Mouse (Mus musculus) layer of hippocampus, adult 11-12 months (tissue): ENCODE measurements around the gene Gm11032.
"Not testable (repeated sequence)": the region's sequence is repeated elsewhere in the genome, so short reads cannot be mapped to it uniquely, and the experiment has no call there.

Experiments used
- DNase-seq: peaks from one replicate; pipeline ENCODE4 v3.0.0; 2022; ENCODE audit warnings: low spot score

The Gm11032 gene

DNA sequence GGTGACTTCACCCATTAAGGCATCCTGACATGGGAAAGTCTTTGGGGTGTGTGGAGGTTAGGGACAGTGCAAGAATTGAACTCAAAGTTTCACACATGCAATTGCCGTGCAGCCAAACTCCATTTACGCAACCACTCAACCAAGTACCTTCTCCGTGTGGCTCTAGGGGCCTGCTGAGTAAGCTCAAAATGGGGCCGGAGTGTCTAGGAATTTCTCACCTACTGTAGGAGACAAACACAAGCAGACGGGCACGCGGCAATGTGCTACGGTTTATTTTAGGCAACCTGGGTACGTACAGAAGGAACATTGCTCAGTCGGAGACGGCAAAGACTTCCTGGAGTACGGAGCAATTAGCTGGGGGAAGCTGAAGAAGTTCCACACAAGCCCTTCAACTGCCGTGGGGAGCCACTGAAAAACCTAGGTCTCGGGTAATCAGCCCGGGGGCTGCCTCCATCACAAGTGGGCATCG lies at the start of gene Gm11032:
Gm11032 (plus strand) TSS at position 51 of the 469 bp plus-strand sequence.
- no peak for DNase-seq

- peak; percentile 16 for DNase-seq
Measured at GRCm38 (mm10) chr11:4571491-4571901, 48.4 kb upstream of the Gm11032 start.

GRCm38 (mm10) chr11:4576090-4576732 lies 43.7 kb upstream of the Gm11032 start:
- not testable (repeated sequence) for DNase-seq

DNA sequence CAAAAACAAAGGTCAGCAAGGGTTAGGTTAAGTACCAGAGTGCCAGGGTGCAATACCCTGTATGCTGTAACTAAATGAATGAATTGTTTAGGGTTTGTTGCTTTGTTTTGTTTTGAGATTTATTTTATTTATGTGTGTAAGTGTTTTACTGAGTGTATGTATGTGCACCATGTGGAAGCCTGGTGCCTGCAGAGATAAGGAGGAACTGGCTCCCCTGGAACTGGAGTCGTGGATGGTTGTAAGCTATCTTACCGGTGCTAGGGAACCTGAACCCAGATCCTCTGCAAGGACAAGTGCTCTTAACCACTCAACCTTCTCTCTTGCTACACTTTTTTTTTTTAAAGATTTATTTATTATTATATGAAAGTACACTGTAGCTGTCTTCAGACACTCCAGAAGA lies 42.8 kb upstream of the Gm11032 start:
- no peak for DNase-seq

DNA sequence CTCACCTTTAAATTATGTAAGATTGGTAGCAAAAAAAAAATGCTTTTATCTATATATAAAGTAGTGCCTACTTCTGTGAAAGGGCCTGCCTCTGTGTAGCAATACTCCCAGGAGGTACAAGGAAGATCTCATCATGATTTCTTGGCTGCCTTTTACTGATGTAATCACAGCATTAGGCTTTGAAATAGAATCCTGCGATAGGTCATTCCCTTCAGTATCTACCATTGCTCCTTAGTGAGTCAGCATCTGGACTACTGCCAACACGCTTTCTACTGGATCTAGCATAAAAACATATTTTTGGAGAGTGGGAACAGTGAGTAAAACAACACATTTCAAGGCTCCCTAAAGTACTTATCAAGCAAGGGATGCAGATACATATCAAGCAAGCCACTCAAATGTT lies 41.2 kb upstream of the Gm11032 start:
- DNase-seq: peak; percentile 39

DNA sequence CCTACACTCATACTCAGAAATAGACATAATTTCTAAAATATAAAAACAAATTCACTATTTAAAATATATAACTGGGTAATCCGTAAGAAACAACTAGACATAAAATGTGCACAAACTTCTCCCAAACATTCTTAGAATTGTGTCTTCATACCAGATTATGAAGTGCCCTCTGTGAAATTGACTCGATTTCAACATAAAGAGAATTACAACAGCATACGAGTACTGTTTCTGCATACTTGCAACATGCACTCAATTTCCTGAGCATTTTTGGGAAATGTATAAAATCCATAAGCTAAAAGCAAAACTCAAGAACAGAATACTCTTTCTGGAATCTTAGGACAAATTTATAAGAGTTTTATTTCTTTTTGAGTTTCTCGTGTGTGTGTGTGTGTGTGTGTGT lies 28.1 kb upstream of the Gm11032 start:
- DNase-seq: no peak

DNA sequence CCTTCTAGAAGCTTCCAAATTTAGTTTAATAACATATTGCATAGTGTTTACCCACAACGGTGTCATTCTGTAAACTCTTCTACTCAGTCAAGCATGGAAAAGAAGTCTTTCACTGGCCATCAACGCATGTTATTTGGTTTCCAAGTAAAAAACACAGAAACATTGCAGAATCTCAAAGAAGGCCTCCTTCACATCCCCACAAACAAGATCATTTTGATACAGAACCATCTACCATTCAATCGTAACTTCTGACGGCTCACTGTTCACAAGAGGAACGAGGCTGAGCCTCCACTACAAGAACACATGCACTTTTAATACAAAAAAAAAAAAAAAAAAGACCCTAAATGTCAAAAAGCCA lies 26.4 kb upstream of the Gm11032 start:
- DNase-seq: no peak

DNA sequence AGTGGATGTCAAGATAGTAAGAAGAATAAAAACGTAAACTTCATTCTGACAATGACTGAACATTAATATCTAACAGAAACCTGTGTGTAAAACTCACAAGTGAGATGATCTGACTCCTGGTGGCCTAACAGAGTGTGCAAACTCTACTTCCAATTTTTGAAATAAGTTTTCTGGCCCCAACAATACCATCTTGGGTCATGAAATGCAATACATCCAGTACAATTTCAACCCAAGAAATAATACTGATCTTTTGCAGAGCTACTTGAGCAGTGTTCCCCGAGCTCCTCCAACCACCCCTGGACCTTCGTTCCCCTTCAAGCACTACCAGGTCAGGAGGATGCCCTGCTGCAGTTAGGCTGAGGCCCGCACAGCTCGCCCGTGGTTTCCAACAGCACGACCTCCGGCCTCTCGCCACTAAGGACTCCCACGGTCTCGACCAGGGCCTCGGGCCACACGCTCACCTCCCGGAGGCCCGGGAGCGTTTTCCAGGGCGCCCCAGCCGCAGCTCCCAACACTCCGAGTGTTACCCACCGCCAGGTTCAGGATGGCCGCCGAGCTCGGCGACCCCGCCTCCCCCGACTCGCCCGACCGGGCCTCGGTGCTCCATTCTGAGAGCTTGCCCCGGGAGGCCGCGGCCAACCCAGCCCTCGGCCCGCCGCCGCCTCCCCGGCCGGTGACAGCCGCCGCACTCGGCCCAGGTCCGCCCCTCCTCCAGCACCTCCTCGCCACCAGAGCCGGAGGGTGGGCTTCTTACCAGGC lies 25.8 kb upstream of the Gm11032 start:
- peak; percentile 26 for DNase-seq

DNA sequence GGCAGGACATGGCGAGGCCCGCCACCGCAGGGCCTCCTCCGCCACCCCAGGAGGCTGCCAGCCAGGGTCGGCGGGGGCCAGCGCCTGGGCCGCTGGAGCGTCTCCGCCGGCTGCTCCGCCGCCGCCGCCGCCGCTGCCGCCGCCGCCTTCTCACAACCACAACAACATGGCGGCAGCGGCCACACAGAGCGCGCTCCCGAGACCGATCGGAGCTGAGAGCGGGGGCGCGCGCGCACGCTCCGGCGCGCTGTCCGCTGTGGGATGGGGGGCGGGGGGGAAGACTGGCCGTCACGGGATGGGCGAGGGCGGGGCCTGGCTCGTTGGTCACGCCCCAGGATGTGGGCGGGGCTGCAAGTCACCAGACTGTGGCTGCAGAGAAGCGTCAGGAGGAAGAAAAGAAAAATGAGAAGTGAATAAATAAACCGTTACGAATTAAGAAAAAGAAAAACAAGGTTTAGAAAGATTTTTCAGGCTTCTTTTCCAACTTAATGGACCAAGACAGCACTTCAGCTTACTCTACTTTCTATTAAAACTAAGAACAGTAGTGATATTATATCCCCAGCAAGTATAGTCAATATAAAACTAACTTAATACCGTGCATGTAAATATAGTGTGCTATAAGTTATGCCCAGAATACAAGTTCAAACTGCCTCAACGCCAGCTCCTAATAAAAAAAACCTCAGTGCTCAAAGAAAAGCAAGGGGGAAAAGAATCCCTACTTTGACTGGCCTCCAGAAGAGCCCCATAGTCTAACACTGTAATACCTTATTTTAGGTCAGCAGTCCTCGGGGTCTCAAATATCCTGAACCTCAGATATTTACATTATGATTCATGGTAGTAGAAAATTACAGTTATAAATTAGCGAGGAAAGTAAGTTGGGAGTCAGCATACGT lies 25.0 kb upstream of the Gm11032 start, which contains the start of gene Mtmr3:
Mtmr3 (minus strand) TSS at position 256 of the 893 bp plus-strand sequence.
- peak; percentile 94 for DNase-seq

- no peak for DNase-seq
Measured at GRCm38 (mm10) chr11:4598411-4598810, 21.5 kb upstream of the Gm11032 start.

DNA sequence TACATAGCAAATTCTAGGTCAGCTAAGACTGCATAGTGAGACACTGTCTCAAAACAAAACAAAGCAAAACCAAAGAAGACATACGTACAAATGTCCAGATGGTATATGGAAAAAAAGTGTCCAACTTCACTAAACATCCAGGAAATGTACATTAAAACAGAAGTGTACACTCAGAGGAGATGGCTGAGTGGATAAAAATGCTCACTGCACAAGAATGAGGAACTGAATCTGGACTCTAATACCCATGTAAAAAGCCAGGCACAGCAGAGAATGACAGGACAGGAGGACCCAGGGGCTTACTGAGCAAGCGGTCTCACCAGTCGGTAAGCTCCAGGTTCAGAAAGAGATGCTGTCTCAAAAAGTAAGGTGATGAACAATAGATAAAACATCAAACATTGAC lies 20.0 kb upstream of the Gm11032 start:
- DNase-seq: no peak

GRCm38 (mm10) chr11:4601890-4602289 lies 18.0 kb upstream of the Gm11032 start:
- no peak for DNase-seq

- no peak for DNase-seq
Measured at GRCm38 (mm10) chr11:4602691-4603441, 17.0 kb upstream of the Gm11032 start.

DNA sequence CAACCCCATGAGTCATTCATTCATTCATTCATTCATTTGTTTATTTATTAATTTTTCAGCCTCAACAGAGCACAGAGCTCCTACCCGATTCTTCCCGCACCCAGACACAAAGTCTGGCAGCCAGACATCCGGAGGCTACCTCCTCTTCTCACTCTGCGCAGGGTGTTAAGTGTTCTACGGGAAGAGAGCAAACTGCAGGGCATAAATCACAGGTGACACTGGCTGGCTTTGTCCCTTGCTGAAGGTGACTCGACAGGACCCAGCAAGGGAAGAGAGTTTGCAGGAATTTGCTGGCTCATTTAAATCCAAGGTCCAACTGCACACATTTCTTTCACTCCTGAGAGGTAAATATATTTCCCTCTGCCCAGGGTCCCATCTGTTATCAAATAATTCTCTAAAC lies 15.4 kb upstream of the Gm11032 start:
- DNase-seq: no peak

GRCm38 (mm10) chr11:4605414-4605813 lies 14.5 kb upstream of the Gm11032 start:
- no peak for DNase-seq

DNA sequence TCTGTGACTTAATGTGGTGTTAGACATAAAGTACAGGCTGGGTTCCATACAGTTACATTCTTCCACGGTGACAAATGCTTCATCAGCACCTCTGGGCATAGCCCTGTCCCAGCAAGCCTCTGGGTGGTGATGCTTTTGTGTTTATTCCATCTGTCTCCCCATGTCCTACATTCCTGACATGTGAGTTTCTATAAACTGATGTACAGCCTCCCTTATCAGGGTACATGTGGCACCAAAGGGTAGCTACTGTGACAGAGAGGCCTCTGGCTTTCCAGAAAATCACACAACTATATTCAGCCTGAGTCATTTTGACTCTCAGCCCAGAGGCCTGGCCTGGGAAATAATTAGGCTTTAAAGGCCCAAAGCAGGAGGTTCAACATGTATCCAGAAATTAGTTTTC lies 13.3 kb upstream of the Gm11032 start:
- DNase-seq: no peak

DNA sequence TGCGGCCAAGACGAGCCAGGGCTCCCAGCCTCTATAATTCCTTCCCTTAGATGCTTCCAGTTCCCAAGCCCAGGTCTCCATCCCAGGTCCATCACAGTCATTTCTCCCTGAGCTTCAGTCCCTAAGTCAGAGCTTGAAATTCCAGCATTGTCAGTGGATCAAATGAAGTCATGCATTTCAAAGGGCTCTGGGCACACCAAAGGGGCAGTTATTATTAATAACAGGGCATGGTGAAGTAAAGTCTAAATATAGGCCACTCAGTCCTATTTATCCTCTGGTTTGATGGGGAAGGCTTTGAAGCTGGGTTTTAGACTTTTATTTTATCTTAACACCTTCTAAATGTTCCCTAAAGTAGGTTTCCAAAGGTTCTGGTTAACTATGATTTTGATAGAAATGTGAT lies 8.0 kb upstream of the Gm11032 start:
- DNase-seq: no peak

DNA sequence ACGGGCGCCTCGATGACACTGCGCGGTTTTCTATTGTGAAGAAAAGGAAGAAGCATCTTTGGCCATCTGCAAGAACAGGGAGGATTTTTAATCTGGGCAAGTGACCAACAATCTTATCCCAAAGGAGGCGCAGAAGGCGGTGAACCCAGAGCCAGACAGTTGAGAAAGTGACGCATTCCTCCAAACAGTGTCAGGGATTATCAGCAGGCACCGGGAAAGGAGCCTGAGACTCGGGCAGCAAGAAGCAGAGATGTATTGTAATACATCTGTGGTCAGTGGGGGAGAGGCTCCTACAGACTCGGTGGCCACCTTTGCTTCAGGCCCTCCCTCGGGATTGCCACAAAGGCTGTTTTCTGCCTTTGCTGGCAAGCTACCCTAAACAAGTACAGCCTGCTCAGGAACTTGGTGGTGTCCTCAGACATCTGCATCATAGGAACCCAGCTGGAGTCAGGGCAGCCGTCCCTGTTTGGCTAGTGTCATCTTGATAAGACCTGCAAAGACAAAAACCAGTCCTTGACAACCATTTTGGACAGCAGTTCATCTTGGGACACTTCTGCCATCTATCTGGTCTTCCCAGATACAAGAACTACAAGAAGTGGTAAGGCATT lies 738 bp downstream of the Gm11032 start:
- no peak for DNase-seq

- no peak for DNase-seq
Measured at GRCm38 (mm10) chr11:4621866-4622265, 2.0 kb downstream of the Gm11032 start.

- DNase-seq: no peak
Measured at GRCm38 (mm10) chr11:4622442-4622986, 2.6 kb downstream of the Gm11032 start.

DNA sequence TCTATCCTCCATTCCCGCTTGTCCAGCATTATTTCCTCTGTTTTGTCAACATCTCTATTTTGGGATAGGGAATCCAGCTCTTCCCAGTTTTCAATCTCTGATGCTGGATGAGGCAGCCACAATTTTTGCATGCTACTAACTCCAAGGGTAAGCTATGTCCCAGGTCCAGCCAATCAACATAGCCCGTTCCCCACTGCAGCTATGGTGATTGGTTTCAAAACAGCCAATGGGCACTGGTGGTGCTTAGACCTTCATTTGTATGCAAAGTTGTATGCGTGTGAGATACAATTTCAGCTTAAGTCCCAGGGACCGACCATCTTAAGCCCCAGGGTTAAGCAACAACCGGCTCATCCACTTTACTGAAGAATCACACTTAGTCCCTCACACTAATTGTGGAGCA lies 3.1 kb downstream of the Gm11032 start:
- no peak for DNase-seq
